Mouse (Mus musculus) spleen, embryonic (tissue): ENCODE measurements around the gene Fam171a2.

Experiments used
- CTCF ChIA-PET: fragments of 350-600 bp; sonication (Branson Sonifier 250); formaldehyde crosslinking; loops from one replicate; lab custom pipeline; 2022; lab: Charles Lee

Fam171a2 gene

GRCm38 (mm10) chr11:102413059-102413458 is 34.4 kb downstream of the Fam171a2 start:
- CTCF ChIA-PET: interaction anchor here (0.6 to 0.7 kb wide), 2 partner anchors 46 to 89 kb away, joined by 4 read pairs; no protein-coding TSS in a partner anchor

GRCm38 (mm10) chr11:102411704-102412103 is 35.8 kb downstream of the Fam171a2 start:
- CTCF ChIA-PET: interaction anchor here (0.6 kb wide), 1 partner anchor 161 kb away, joined by 3 read pairs; no protein-coding TSS in a partner anchor

GRCm38 (mm10) chr11:102411061-102411460 is 36.4 kb downstream of the Fam171a2 start:
- CTCF ChIA-PET: no interaction called here

GRCm38 (mm10) chr11:102410345-102410744 is 37.1 kb downstream of the Fam171a2 start:
- CTCF ChIA-PET: interaction anchor here (0.6 kb wide), 1 partner anchor 20 kb away, joined by 4 read pairs; no protein-coding TSS in a partner anchor

- CTCF ChIA-PET: interaction anchor here (0.6 to 0.7 kb wide), 2 partner anchors 21 to 150 kb away, joined by 4 read pairs; no protein-coding TSS in a partner anchor
These were observed 37.6 kb downstream of the Fam171a2 start for GRCm38 (mm10) chr11:102409795-102410330.

GRCm38 (mm10) chr11:102408888-102409794 is 38.3 kb downstream of the Fam171a2 start:
- CTCF ChIA-PET: interaction anchor here (0.6 to 0.7 kb wide), 4 partner anchors 52 to 271 kb away, joined by 4 to 10 read pairs (median 6); partner anchors contain the start of gene Ubtf

- CTCF ChIA-PET: interaction anchor here (0.6 to 0.7 kb wide), 3 partner anchors 51 to 270 kb away, joined by 4 to 10 read pairs (median 8); partner anchors contain the start of gene Ubtf
These were observed 39.1 kb downstream of the Fam171a2 start for GRCm38 (mm10) chr11:102408344-102408876.

- CTCF ChIA-PET: interaction anchor here (0.6 kb wide), 1 partner anchor 23 kb away, joined by 3 read pairs; no protein-coding TSS in a partner anchor
These were observed 39.7 kb downstream of the Fam171a2 start, which contains the start of gene Slc25a39 for GRCm38 (mm10) chr11:102407834-102408215. Gene Slc25a39, minus strand, starts transcription at chr11:102407946.

- CTCF ChIA-PET: interaction anchor here (0.6 kb wide), 1 partner anchor 24 kb away, joined by 3 read pairs; no protein-coding TSS in a partner anchor
These were observed 40.3 kb downstream of the Fam171a2 start for GRCm38 (mm10) chr11:102406900-102407833.

GRCm38 (mm10) chr11:102406401-102406800 is 41.1 kb downstream of the Fam171a2 start:
- CTCF ChIA-PET: no interaction called here

- CTCF ChIA-PET: interaction anchor here (0.6 kb wide), 1 partner anchor 96 kb away, joined by 3 read pairs; no protein-coding TSS in a partner anchor
These were observed 41.8 kb downstream of the Fam171a2 start for GRCm38 (mm10) chr11:102405544-102406285.

- CTCF ChIA-PET: no interaction called here
These were observed 43.1 kb downstream of the Fam171a2 start for GRCm38 (mm10) chr11:102404161-102405010.

GRCm38 (mm10) chr11:102403657-102404056 is 43.8 kb downstream of the Fam171a2 start:
- CTCF ChIA-PET: no interaction called here

- CTCF ChIA-PET: no interaction called here
These were observed 45.5 kb downstream of the Fam171a2 start for GRCm38 (mm10) chr11:102401898-102402500.

GRCm38 (mm10) chr11:102400513-102401084 is 46.9 kb downstream of the Fam171a2 start:
- CTCF ChIA-PET: interaction anchor here (0.6 kb wide), 1 partner anchor 588 kb away, joined by 3 read pairs; no protein-coding TSS in a partner anchor

- CTCF ChIA-PET: no interaction called here
These were observed 47.8 kb downstream of the Fam171a2 start for GRCm38 (mm10) chr11:102399610-102400072.

GRCm38 (mm10) chr11:102399107-102399506 is 48.4 kb downstream of the Fam171a2 start:
- CTCF ChIA-PET: no interaction called here
